Mouse (Mus musculus) forebrain, embryonic 14.5 days (tissue): ENCODE measurements around the gene Xpo4. TPM values are rescaled to one million over a fixed set of nuclear protein-coding genes. Genes with fewer than 3 reads are reported as not detected.

ENCODE experiments used
- ATAC-seq: fragments of 200-750 bp; cut with Nextera tagmentation; 2 replicates; pipeline ENCODE4 v1.8.0; 2017; ENCODE audit warnings: mild to moderate bottlenecking, moderate library complexity
- DNase-seq: peaks from one replicate; pipeline ENCODE4 v3.0.0-alpha.2; 2015; ENCODE audit warnings: low spot score
- H3K27ac ChIP-seq: fragments of 300-500 bp; sonication (generic); 2 replicates; pipeline ENCODE4 v1.5.1; 2014; ENCODE audit warnings: low read depth, mild to moderate bottlenecking, control low read depth, low read length, moderate library complexity
- H3K27me3 ChIP-seq: fragments of 300-500 bp; sonication (generic); replicated peaks from 2 replicates; pipeline ENCODE4 v1.6.1; 2014; ENCODE audit warnings: low read length, control low read depth, mixed read lengths; ENCODE audit not compliant: control insufficient read depth, insufficient read depth
- H3K36me3 ChIP-seq: fragments of 300-500 bp; sonication (generic); 2 replicates; pipeline ENCODE4 v1.6.1; 2014; ENCODE audit warnings: low read length, control low read depth; ENCODE audit not compliant: control insufficient read depth, insufficient read depth
- H3K4me1 ChIP-seq: fragments of 300-500 bp; sonication (generic); 2 replicates; pipeline ENCODE4 v1.6.1; 2014; ENCODE audit warnings: antibody characterized with exemption, low read length, control low read depth; ENCODE audit not compliant: control insufficient read depth, insufficient read depth
- H3K4me2 ChIP-seq: fragments of 300-500 bp; sonication (generic); 2 replicates; pipeline ENCODE4 v1.6.1; 2014; ENCODE audit warnings: mild to moderate bottlenecking, control low read depth, low read length
- H3K4me3 ChIP-seq: fragments of 300-500 bp; sonication (generic); 2 replicates; pipeline ENCODE4 v1.5.1; 2014; ENCODE audit warnings: low read depth, low read length, control low read depth
- H3K9ac ChIP-seq: fragments of 300-500 bp; sonication (generic); 2 replicates; pipeline ENCODE4 v1.6.1; 2014; ENCODE audit warnings: mild to moderate bottlenecking, low read length, control low read depth, moderate library complexity
- H3K9me3 ChIP-seq: fragments of 300-500 bp; sonication (generic); replicated peaks from 2 replicates; pipeline ENCODE4 v1.6.1; 2016; ENCODE audit warnings: low read length, control low read depth, mixed read lengths; ENCODE audit not compliant: control insufficient read depth
- WGBS: fragments of 180-500 bp; shearing (Covaris S2); extraction: QIAGEN DNeasy Blood & Tissue Kit; methylation state at CpG from one replicate; pipeline ENCODE4 v1.1.7; 2014; 5-methylcytosine and 5-hydroxymethylcytosine counted together
- polyA plus RNA-seq: library from polyadenylated mRNA; unstranded; fragments of >200 nt; fragmentation: Nextera tagmentation; extraction: Ambion mirVana; gene quantifications from 2 replicates; pipeline ENCODE4 v1.2.1, GENCODE M21; 2014

Gene Xpo4
- polyA plus RNA-seq, 1 experiment from 2014 or later, result 13.7 TPM

GRCm38 (mm10) chr14:57571155-57572133, 93.8 kb downstream of the Xpo4 start, which contains the start of gene Eef1akmt1:
TSS of gene Eef1akmt1 (minus strand) at chr14:57571612.
- ATAC-seq (peak; percentile 100), DNase-seq (peak; percentile 98)
- WGBS, result 11% methylated on average over 35 of the region's 35 CpGs
- H3K4me1 ChIP-seq, result peaks cover 4% of the 10 kb centered on the region; the same call in 1 of the 2 replicates
- no peaks in the 10 kb centered on the region for H3K9me3 ChIP-seq
- peak within 1 kb of the TSS; percentile 60 for H3K4me3 ChIP-seq
- peak within 1 kb of the TSS; percentile 80 for H3K9ac ChIP-seq
- peaks cover 2% of the 10 kb centered on the region; the same call in 1 of the 2 replicates for H3K36me3 ChIP-seq
- no peaks in the 10 kb centered on the region for H3K27me3 ChIP-seq
- H3K27ac ChIP-seq, result peak within 1 kb of the TSS; percentile 44; the same call in 1 of the 2 replicates
- H3K4me2 ChIP-seq, result peak within 1 kb of the TSS; percentile 60

- Histone ChIP-seq H3K27me3 (no peaks in the 10 kb centered on the region), H3K4me2 (no peak overlapping the region), H3K9ac (no peak overlapping the region), H3K27ac (no peak overlapping the region), H3K4me1 (peaks cover 1% of the 10 kb centered on the region; the same call in 1 of the 2 replicates), H3K4me3 (no peak overlapping the region), H3K9me3 (no peaks in the 10 kb centered on the region), H3K36me3 (no peaks in the 10 kb centered on the region)
- ATAC-seq (no peak), DNase-seq (no peak)
- WGBS, result 89% methylated on average over 6 of the region's 6 CpGs
Observed at GRCm38 (mm10) chr14:57565626-57566025, 99.6 kb downstream of the Xpo4 start.

- Histone ChIP-seq H3K27me3 (no peaks in the 10 kb centered on the region), H3K9ac (no peak overlapping the region), H3K9me3 (no peaks in the 10 kb centered on the region), H3K4me3 (no peak overlapping the region), H3K36me3 (no peaks in the 10 kb centered on the region; the same call in 1 of the 2 replicates), H3K4me1 (no peaks in the 10 kb centered on the region), H3K27ac (no peak overlapping the region), H3K4me2 (no peak overlapping the region)
- WGBS, result 73% methylated on average over 1 of the region's 1 CpGs
- no peak for DNase-seq
- no peak for ATAC-seq
Observed at GRCm38 (mm10) chr14:57556922-57557321, 108.3 kb downstream of the Xpo4 start.

GRCm38 (mm10) chr14:57555471-57556070, 109.7 kb downstream of the Xpo4 start:
- H3K4me3 ChIP-seq, result no peak overlapping the region
- no peaks in the 10 kb centered on the region for H3K4me1 ChIP-seq
- H3K9ac ChIP-seq, result no peak overlapping the region
- DNase-seq (no peak), ATAC-seq (no peak)
- WGBS, result 81% methylated on average over 7 of the region's 7 CpGs
- no peak overlapping the region for H3K27ac ChIP-seq
- no peaks in the 10 kb centered on the region for H3K27me3 ChIP-seq
- H3K9me3 ChIP-seq, result no peaks in the 10 kb centered on the region
- H3K36me3 ChIP-seq, result no peaks in the 10 kb centered on the region; the same call in 1 of the 2 replicates
- no peak overlapping the region for H3K4me2 ChIP-seq

GRCm38 (mm10) chr14:57554434-57554833, 110.8 kb downstream of the Xpo4 start:
- Histone ChIP-seq H3K27ac (no peak overlapping the region), H3K9ac (no peak overlapping the region), H3K4me2 (no peak overlapping the region), H3K27me3 (no peaks in the 10 kb centered on the region), H3K9me3 (no peaks in the 10 kb centered on the region), H3K4me1 (no peaks in the 10 kb centered on the region), H3K4me3 (no peak overlapping the region), H3K36me3 (peaks cover 7% of the 10 kb centered on the region; the same call in 1 of the 2 replicates)
- WGBS, result 97% methylated on average over 5 of the region's 5 CpGs
- DNase-seq (no peak), ATAC-seq (no peak)

- H3K27ac ChIP-seq, result no peak overlapping the region
- H3K27me3 ChIP-seq, result no peaks in the 10 kb centered on the region
- no peaks in the 10 kb centered on the region for H3K9me3 ChIP-seq
- peaks cover 10% of the 10 kb centered on the region; the same call in 1 of the 2 replicates for H3K36me3 ChIP-seq
- no peaks in the 10 kb centered on the region for H3K4me1 ChIP-seq
- H3K9ac ChIP-seq, result no peak overlapping the region
- DNase-seq (no peak), ATAC-seq (no peak)
- H3K4me2 ChIP-seq, result no peak overlapping the region
- H3K4me3 ChIP-seq, result no peak overlapping the region
Observed at GRCm38 (mm10) chr14:57552945-57553344, 112.3 kb downstream of the Xpo4 start.

- H3K27ac ChIP-seq, result no peak overlapping the region
- H3K4me3 ChIP-seq, result no peak overlapping the region
- no peak overlapping the region for H3K9ac ChIP-seq
- DNase-seq, result no peak
- H3K36me3 ChIP-seq, result peaks cover 10% of the 10 kb centered on the region; the same call in 1 of the 2 replicates
- H3K4me2 ChIP-seq, result no peak overlapping the region
- ATAC-seq, result no peak
- no peaks in the 10 kb centered on the region for H3K9me3 ChIP-seq
- no peaks in the 10 kb centered on the region for H3K27me3 ChIP-seq
- 88% methylated on average over 5 of the region's 5 CpGs for WGBS
- H3K4me1 ChIP-seq, result no peaks in the 10 kb centered on the region
Observed at GRCm38 (mm10) chr14:57547062-57547461, 118.2 kb downstream of the Xpo4 start.

- DNase-seq, result no peak
- Histone ChIP-seq H3K9ac (no peak overlapping the region), H3K36me3 (peaks cover 10% of the 10 kb centered on the region; the same call in 1 of the 2 replicates), H3K27me3 (no peaks in the 10 kb centered on the region), H3K27ac (no peak overlapping the region), H3K4me1 (no peaks in the 10 kb centered on the region), H3K4me2 (no peak overlapping the region), H3K4me3 (no peak overlapping the region), H3K9me3 (no peaks in the 10 kb centered on the region)
- no peak for ATAC-seq
- 34% methylated on average over 13 of the region's 13 CpGs for WGBS
Observed at GRCm38 (mm10) chr14:57546557-57547021, 118.6 kb downstream of the Xpo4 start.
